Comparison of ENCODE assay signal across 18 mouse cellular contexts in genomic region chr7:116192096-116192595, GRCm38 (mm10).
DNase-seq lines count a peak whose midpoint lies in the region; ATAC-seq and TF ChIP-seq lines count a peak whose summit lies in the region.
"Had no signal": no experiment of that assay in that cellular context is flagged by ENCODE, and none has a peak within 500 bp of the region (broad histone marks: within the 10 kb centered on the region; RNA-seq: fewer than 3 reads in every experiment).

No protein-coding gene starts in this region.

- peaks cover 19% of the 10 kb centered on the region for H3K36me3 ChIP-seq in heart, embryonic 10.5 days
- no peaks in the 10 kb centered on the region for H3K36me3 ChIP-seq in liver, adult 2 months (ENCODE audit: control insufficient read depth, insufficient read depth, low read length)
- no peaks in the 10 kb centered on the region for H3K36me3 ChIP-seq in embryonic facial prominence, embryonic 15.5 days
- H3K36me3 ChIP-seq in stomach, embryonic 16.5 days (ENCODE audit: control insufficient read depth, insufficient read depth, low read length): no peaks in the 10 kb centered on the region
- H3K36me3 ChIP-seq: lung, embryonic 15.5 days; midbrain, embryonic 15.5 days; neural tube, embryonic 12.5 days had no signal

- H3K27me3 ChIP-seq in heart, embryonic 10.5 days (ENCODE audit: insufficient read depth, poor library complexity, severe bottlenecking): no peaks in the 10 kb centered on the region
- no peaks in the 10 kb centered on the region for H3K27me3 ChIP-seq in liver, adult 2 months (ENCODE audit: control insufficient read depth, insufficient read depth, low read length)
- H3K27me3 ChIP-seq in embryonic facial prominence, embryonic 15.5 days: no peaks in the 10 kb centered on the region
- H3K27me3 ChIP-seq in stomach, embryonic 16.5 days (ENCODE audit: control insufficient read depth, insufficient read depth, low read length): no peaks in the 10 kb centered on the region
- H3K27me3 ChIP-seq: forebrain, embryonic 13.5 days; lung, embryonic 15.5 days; midbrain, embryonic 15.5 days; neural tube, embryonic 12.5 days had no signal

- no peak for ATAC-seq in embryonic facial prominence, embryonic 15.5 days (ENCODE audit: insufficient number of reproducible peaks, low FRiP score, low TSS enrichment, low read depth)
- no peak for ATAC-seq in stomach, embryonic 16.5 days (ENCODE audit: insufficient read depth, low FRiP score)
- ATAC-seq: forebrain, embryonic 13.5 days; hindbrain, postnatal 0 days; midbrain, embryonic 15.5 days had no signal

- no peak overlapping the region for H3K4me3 ChIP-seq in heart, embryonic 10.5 days
- H3K4me3 ChIP-seq in liver, adult 2 months (ENCODE audit: insufficient read depth, low read depth, low read length): no peak overlapping the region
- H3K4me3 ChIP-seq in embryonic facial prominence, embryonic 15.5 days (replicated peaks): no peak overlapping the region
- H3K4me3 ChIP-seq in stomach, embryonic 16.5 days (replicated peaks; ENCODE audit: low read length): no peak overlapping the region
- H3K4me3 ChIP-seq: forebrain, embryonic 13.5 days; lung, embryonic 15.5 days; midbrain, embryonic 15.5 days; neural tube, embryonic 12.5 days had no signal

- 0 out of 2 replicates have a peak, but pooled peaks cover 3% of the 10 kb centered on the region for H3K79me2 ChIP-seq in liver, adult 2 months (ENCODE audit: control insufficient read depth, insufficient read depth, low read length)

- 62% methylated on average over 4 of the region's 4 CpGs for WGBS in heart, embryonic 10.5 days
- 39% methylated on average over 4 of the region's 4 CpGs for WGBS in liver, adult 2 months
- 58% methylated on average over 4 of the region's 4 CpGs for WGBS in embryonic facial prominence, embryonic 15.5 days
- WGBS in stomach, embryonic 16.5 days: 29% methylated on average over 4 of the region's 4 CpGs

- no peak for TF ChIP-seq POLR2A in liver, adult 2 months (IDR thresholded peaks at IDR 0.05; ENCODE audit: extremely low read depth, insufficient read depth, low read length)

- no peaks in the 10 kb centered on the region for H3K9me3 ChIP-seq in heart, embryonic 10.5 days
- H3K9me3 ChIP-seq in embryonic facial prominence, embryonic 15.5 days (replicated peaks): no peaks in the 10 kb centered on the region
- H3K9me3 ChIP-seq in stomach, embryonic 16.5 days (replicated peaks; ENCODE audit: control insufficient read depth, low read length): no peaks in the 10 kb centered on the region
- H3K9me3 ChIP-seq: forebrain, embryonic 13.5 days; lung, embryonic 15.5 days; midbrain, embryonic 15.5 days; neural tube, embryonic 12.5 days had no signal

- peaks cover 98% of the 10 kb centered on the region for H3K4me1 ChIP-seq in heart, embryonic 10.5 days
- no peaks in the 10 kb centered on the region for H3K4me1 ChIP-seq in liver, adult 2 months (ENCODE audit: control insufficient read depth, insufficient read depth, low read length)
- H3K4me1 ChIP-seq in embryonic facial prominence, embryonic 15.5 days: peaks cover 34% of the 10 kb centered on the region
- peaks cover 7% of the 10 kb centered on the region for H3K4me1 ChIP-seq in stomach, embryonic 16.5 days (ENCODE audit: control insufficient read depth, insufficient read depth, low read length)

- no peak overlapping the region for H3K9ac ChIP-seq in liver, adult 2 months (ENCODE audit: low read depth, low read length)
- H3K9ac ChIP-seq in embryonic facial prominence, embryonic 15.5 days: no peak overlapping the region
- H3K9ac ChIP-seq in stomach, embryonic 16.5 days (ENCODE audit: low read length): no peak overlapping the region
- H3K9ac ChIP-seq: forebrain, embryonic 13.5 days; lung, embryonic 15.5 days; midbrain, embryonic 15.5 days; neural tube, embryonic 12.5 days had no signal

- DNase-seq in heart, embryonic 10.5 days (ENCODE audit: low spot score): no peak
- DNase-seq in heart, adult 9 months (ENCODE audit: low spot score in 2 of 2): no peak
- DNase-seq in liver, adult 2 months (ENCODE audit: extremely low read depth, low read depth, low spot score): peak; percentile 14
- DNase-seq in liver: no peak
- DNase-seq in thymus, postnatal 10 days (ENCODE audit: low spot score in 2 of 2): no peak
- DNase-seq in cerebellum, adult 8-10 months: no peak
- DNase-seq: B cell, adult 2 months; cerebellum, postnatal 10 days; layer of hippocampus, postnatal 36 days; right cerebral cortex, postnatal 14 days had no signal

- no peak overlapping the region for H3K4me2 ChIP-seq in embryonic facial prominence, embryonic 15.5 days (replicated peaks)
- H3K4me2 ChIP-seq in stomach, embryonic 16.5 days (ENCODE audit: low read depth, low read length): no peak overlapping the region; the same call in 1 of the 2 replicates
- H3K4me2 ChIP-seq: forebrain, embryonic 13.5 days; liver, embryonic 11.5 days; lung, embryonic 15.5 days; midbrain, embryonic 15.5 days; neural tube, embryonic 12.5 days had no signal

- no peak for TF ChIP-seq CTCF in liver, adult 2 months (IDR thresholded peaks at IDR 0.05; ENCODE audit: low read depth, low read length)

- H3K27ac ChIP-seq in heart, embryonic 10.5 days: peak overlapping the region; percentile 81
- no peak overlapping the region for H3K27ac ChIP-seq in liver, adult 2 months (replicated peaks; ENCODE audit: insufficient read depth, low read depth, low read length)
- H3K27ac ChIP-seq in embryonic facial prominence, embryonic 15.5 days (replicated peaks): peak overlapping the region; percentile 69
- peak overlapping the region; percentile 89 for H3K27ac ChIP-seq in stomach, embryonic 16.5 days (ENCODE audit: low read length)
- H3K27ac ChIP-seq: hindbrain, postnatal 0 days; midbrain, embryonic 15.5 days; neural tube, embryonic 12.5 days had no signal
